ENCODE assay signal across 32 mouse cellular contexts in genomic region chr5:101776528-101776927, GRCm38 (mm10). TPM values are rescaled to one million over a fixed set of nuclear protein-coding genes. Genes with fewer than 3 reads are reported as not detected.
"Had no signal": no experiment of that assay in that cellular context is flagged by ENCODE, and none has a peak within 500 bp of the region (broad histone marks: within the 10 kb centered on the region; RNA-seq: fewer than 3 reads in every experiment).

No protein-coding gene starts in this region.

- H3K9me3 ChIP-seq: limb, embryonic 10.5 days; limb, embryonic 12.5 days; limb, embryonic 13.5 days; limb, embryonic 15.5 days; liver, embryonic 12.5 days; liver, embryonic 13.5 days; liver, embryonic 15.5 days; lung, embryonic 15.5 days; megakaryocyte, embryonic 14.5 days; midbrain, embryonic 10.5 days; midbrain, embryonic 12.5 days; midbrain, embryonic 13.5 days; midbrain, embryonic 15.5 days; neural tube, embryonic 12.5 days had no signal

- H3K9ac ChIP-seq: limb, embryonic 12.5 days; limb, embryonic 15.5 days; liver, embryonic 12.5 days; liver, embryonic 13.5 days; liver, embryonic 14.5 days; liver, embryonic 15.5 days; liver, postnatal 0 days; lung, embryonic 14.5 days; lung, embryonic 15.5 days; midbrain, embryonic 12.5 days; midbrain, embryonic 13.5 days; midbrain, embryonic 15.5 days; neural tube, embryonic 12.5 days had no signal

- H3K27me3 ChIP-seq: limb, embryonic 15.5 days; midbrain, embryonic 13.5 days; neural tube, embryonic 12.5 days had no signal

- H3K4me3 ChIP-seq: limb, embryonic 10.5 days; limb, embryonic 12.5 days; limb, embryonic 13.5 days; limb, embryonic 15.5 days; liver, embryonic 12.5 days; liver, embryonic 13.5 days; liver, embryonic 15.5 days; lung, embryonic 15.5 days; megakaryocyte, embryonic 14.5 days; midbrain, embryonic 10.5 days; midbrain, embryonic 12.5 days; midbrain, embryonic 13.5 days; midbrain, embryonic 15.5 days; myocyte; neural tube, embryonic 12.5 days had no signal

- H3K4me2 ChIP-seq: limb, embryonic 12.5 days; limb, embryonic 13.5 days; limb, embryonic 15.5 days; liver, embryonic 11.5 days; liver, embryonic 12.5 days; liver, embryonic 13.5 days; liver, embryonic 15.5 days; lung, embryonic 14.5 days; lung, embryonic 15.5 days; midbrain, embryonic 11.5 days; midbrain, embryonic 12.5 days; midbrain, embryonic 13.5 days; midbrain, embryonic 15.5 days; neural tube, embryonic 12.5 days had no signal

- DNase-seq: left cerebral cortex, postnatal 4 days; liver; liver, embryonic 13.5 days; liver, postnatal 0 days; lung, adult 18-20 months; lung, adult 2 months; lung, embryonic 14.5 days; lung, postnatal 10 days; lung, postnatal 14 days; lung, postnatal 36 days; lung, postnatal 4 days; midbrain, embryonic 14.5 days had no signal

- H3K4me1 ChIP-seq: limb, embryonic 10.5 days; limb, embryonic 12.5 days; liver, embryonic 12.5 days; liver, embryonic 13.5 days; liver, embryonic 15.5 days; lung, embryonic 15.5 days; midbrain, embryonic 10.5 days; midbrain, embryonic 12.5 days; midbrain, embryonic 13.5 days; midbrain, embryonic 15.5 days; neural tube, embryonic 12.5 days had no signal

- H3K36me3 ChIP-seq: limb, embryonic 10.5 days; limb, embryonic 12.5 days; limb, embryonic 13.5 days; limb, embryonic 15.5 days; liver, embryonic 12.5 days; liver, embryonic 13.5 days; liver, embryonic 15.5 days; lung, embryonic 15.5 days; midbrain, embryonic 10.5 days; midbrain, embryonic 12.5 days; midbrain, embryonic 13.5 days; midbrain, embryonic 15.5 days; neural tube, embryonic 12.5 days had no signal

- H3K27ac ChIP-seq: limb, embryonic 10.5 days; limb, embryonic 12.5 days; limb, embryonic 13.5 days; limb, embryonic 15.5 days; liver, embryonic 12.5 days; liver, embryonic 13.5 days; liver, embryonic 14.5 days; liver, embryonic 15.5 days; lung, embryonic 15.5 days; macrophage; midbrain, embryonic 10.5 days; midbrain, embryonic 12.5 days; midbrain, embryonic 13.5 days; midbrain, embryonic 15.5 days; neural tube, embryonic 12.5 days had no signal

- ATAC-seq: liver, embryonic 12.5 days; liver, postnatal 0 days; lung, postnatal 0 days; midbrain, embryonic 13.5 days; midbrain, embryonic 15.5 days; midbrain, embryonic 16.5 days had no signal

RNA-seq across cellular contexts. Expression of gene Cds1, which starts 11.6 kb away (rescaled TPM):
- polyA plus RNA-seq: myocyte had no signal
